Mouse (Mus musculus) G1E (cell line): ENCODE results near the gene Cpne7.

Experiments
- CTCF ChIP-seq: IDR thresholded peaks from 2 replicates; pipeline ENCODE4 v1.5.1; 2012; ENCODE audit warnings: low read depth, low read length, inconsistent platforms, mixed read lengths
- GATA1 ChIP-seq: IDR thresholded peaks from 2 replicates; pipeline ENCODE4 v1.6.1; 2012; ENCODE audit warnings: borderline replicate concordance, low read length, inconsistent platforms, mixed read lengths
- GATA2 ChIP-seq: IDR thresholded peaks from 2 replicates; pipeline ENCODE4 v1.6.1; 2012; ENCODE audit warnings: low read depth, low read length, inconsistent platforms, borderline replicate concordance
- POLR2AphosphoS5 ChIP-seq: IDR thresholded peaks from 2 replicates; pipeline ENCODE4 v1.6.1; 2012; ENCODE audit warnings: low read depth, low read length, inconsistent platforms; ENCODE audit not compliant: insufficient replicate concordance
- TAL1 ChIP-seq: conservative IDR thresholded peaks from 2 replicates; pipeline ENCODE4 v1.6.1; 2012; ENCODE audit warnings: low read depth, low read length, inconsistent platforms, mixed read lengths

- TF ChIP-seq GATA1: no peak
- no peak for TF ChIP-seq CTCF
- no peak for TF ChIP-seq TAL1
- no peak for TF ChIP-seq POLR2AphosphoS5
- TF ChIP-seq GATA2: no peak
Measured at GRCm38 (mm10) chr8:123100288-123100687, 16.9 kb upstream of the Cpne7 start.
